Mouse (Mus musculus): ENCODE measurements around the gene Myo7a. TPM values are rescaled to one million over a fixed set of nuclear protein-coding genes. Genes with fewer than 3 reads are reported as not detected.
A peak's percentile ranks its signal among the peaks of the same experiment; 100 is the strongest.

Myo7a gene
- total RNA-seq, 2 experiments from 2014 or later: 7.0 to 7.1 TPM

GRCm38 (mm10) chr7:98103942-98104292 is 15.4 kb downstream of the Myo7a start:
- DNase-seq (ENCODE audit: low spot score in 2 of 2): no peak

GRCm38 (mm10) chr7:98103002-98103941 is 16.1 kb downstream of the Myo7a start:
- peak; percentile 52 to 83 for DNase-seq (ENCODE audit: low spot score in 2 of 2)

- DNase-seq (ENCODE audit: low spot score in 2 of 2): no peak
Measured at GRCm38 (mm10) chr7:98102488-98102887, 16.8 kb downstream of the Myo7a start.

DNA sequence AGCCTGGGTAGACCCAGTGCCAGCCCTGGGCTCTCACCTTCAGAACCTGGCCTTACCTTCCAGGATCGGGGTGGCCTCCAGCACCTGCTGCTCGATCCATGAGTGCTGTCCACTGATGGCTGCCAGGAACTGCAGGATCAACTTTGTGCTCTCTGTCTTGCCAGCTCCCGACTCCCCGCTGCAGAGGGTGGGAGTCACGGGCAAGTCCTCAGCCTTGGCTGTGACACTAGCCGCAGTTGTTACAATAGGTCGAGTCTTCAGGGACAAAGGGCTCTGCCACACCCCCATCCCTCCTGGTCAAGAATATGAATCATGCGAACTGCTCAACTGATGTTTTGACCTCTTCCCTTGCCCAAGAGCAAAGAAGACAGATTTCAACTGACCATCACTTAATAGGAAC is 21.8 kb downstream of the Myo7a start:
- DNase-seq (ENCODE audit: low spot score in 2 of 2): no peak

- DNase-seq (ENCODE audit: low spot score in 2 of 2): no peak
Measured at GRCm38 (mm10) chr7:98095852-98096251, 23.5 kb downstream of the Myo7a start.

GRCm38 (mm10) chr7:98086346-98086745 is 33.0 kb downstream of the Myo7a start:
- DNase-seq (ENCODE audit: low spot score in 2 of 2): no peak

DNA sequence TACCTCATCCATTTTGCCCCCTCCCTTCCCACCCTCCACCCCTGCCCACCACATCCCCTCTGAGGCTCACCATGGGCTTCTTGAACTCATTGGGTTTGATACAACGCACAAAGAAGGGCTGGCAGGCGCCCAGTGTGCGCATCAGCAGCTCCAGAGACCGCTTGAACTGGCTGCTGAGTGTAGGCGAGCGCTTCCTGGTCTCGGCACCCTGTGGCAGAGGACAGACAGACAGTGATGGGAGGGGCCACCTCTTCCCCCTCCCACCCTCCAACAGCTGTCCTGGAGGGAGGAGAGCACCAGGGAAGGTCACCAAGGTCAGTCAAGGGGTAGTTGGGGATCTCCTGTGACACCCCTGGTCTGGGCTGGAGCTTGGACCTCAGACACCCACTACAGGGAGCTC is 34.0 kb downstream of the Myo7a start:
- no peak for DNase-seq (ENCODE audit: low spot score in 2 of 2)

DNA sequence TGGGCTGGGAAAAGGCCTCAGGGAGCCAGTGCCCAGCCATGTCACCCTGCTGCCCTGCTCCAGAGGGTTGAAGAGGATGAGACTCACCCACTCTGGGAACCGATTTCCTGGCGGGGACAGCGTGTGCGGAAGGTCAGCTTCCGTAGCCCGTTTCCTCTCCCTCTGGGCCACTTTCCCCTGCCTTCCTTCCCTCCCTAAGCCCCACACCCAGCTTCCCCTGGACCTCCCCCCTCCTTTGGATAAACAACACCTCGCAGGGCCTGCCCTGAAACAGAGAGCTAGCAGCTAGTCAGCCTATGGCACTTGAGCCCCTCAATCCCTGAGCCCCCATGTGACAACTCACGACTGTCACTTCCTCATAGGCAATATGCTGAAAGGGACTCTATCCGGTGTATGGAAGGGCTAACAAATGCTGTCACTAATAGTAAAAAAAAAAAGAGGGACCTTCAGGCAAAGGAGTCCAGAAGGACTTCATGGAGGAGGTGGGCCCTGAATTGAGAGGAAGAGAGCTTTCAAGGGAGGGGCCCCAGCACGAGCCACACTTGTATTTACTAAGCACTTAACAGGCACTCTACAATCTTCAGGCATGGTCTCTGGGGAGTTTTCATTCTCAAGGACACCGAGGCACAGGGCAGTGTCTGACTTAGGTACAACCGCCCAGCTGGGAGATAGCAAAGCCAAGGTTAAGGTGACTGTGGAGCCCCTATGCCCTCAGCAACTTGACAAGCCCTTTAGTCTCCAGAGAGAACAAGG is 34.6 kb downstream of the Myo7a start:
- no peak for DNase-seq (ENCODE audit: low spot score in 2 of 2)

GRCm38 (mm10) chr7:98082376-98082775 is 36.9 kb downstream of the Myo7a start:
- no peak for DNase-seq (ENCODE audit: low spot score in 2 of 2)

DNA sequence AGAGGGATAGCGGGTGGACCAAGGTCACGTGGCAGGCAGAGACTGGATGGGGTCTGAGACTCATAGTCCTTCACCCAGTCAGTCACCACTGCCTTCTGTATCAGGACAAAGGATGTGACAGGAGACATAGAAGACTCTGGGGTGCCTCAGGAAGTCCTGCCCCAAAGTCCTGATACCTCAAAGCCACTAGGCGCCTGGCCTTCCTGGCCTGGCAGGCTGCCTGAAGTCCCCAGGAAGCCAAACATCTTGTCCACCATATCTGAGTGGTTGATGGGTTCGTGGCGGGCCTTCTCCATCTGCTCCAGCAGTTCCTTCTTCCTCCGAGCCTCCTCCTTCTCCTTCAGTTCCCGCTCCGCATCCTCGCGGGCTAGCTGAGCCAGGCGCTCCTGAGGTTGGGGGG is 41.9 kb downstream of the Myo7a start:
- DNase-seq (ENCODE audit: low spot score in 2 of 2): no peak

DNA sequence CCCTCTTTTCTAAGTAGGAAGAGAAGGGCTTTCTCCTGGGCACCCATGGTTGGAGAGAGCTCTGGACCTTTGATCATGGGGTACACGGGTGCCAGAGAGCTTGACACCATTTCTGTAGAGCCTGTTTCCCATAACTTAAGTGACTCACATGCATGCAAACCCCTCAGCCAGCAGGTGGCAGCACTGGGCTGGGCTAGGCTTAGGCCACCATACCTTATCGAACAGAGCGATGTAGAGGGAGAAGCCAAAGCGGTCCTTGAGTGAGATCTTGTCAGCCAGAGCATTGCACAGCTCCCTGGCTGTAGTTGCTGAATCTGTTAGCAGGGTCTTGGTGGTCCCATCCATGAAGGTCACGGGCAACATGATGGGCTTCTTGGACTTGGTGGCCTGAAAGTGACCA is 47.7 kb downstream of the Myo7a start:
- peak; percentile 78 to 86 for DNase-seq (ENCODE audit: low spot score in 2 of 2)

DNA sequence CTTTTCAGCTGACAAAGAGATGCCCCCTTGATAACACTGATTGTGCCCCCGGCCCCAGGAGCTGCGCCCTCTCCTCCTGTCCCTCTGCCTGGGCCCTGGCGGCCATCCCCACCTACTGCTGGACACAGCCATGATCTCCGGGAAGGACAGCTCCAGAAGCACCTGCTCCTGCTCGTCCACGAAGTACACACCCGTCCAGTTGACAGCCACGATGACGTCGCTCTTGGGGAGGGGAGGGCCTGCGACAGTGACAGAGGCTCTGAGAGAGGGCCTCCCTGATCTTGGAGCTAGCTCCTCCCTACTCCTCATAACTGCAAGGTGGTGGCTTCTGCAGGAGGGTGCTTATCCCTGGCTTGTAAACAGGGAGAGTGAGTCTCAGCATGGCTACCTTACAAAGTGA is 53.1 kb downstream of the Myo7a start:
- DNase-seq (ENCODE audit: low spot score in 2 of 2): no peak

DNA sequence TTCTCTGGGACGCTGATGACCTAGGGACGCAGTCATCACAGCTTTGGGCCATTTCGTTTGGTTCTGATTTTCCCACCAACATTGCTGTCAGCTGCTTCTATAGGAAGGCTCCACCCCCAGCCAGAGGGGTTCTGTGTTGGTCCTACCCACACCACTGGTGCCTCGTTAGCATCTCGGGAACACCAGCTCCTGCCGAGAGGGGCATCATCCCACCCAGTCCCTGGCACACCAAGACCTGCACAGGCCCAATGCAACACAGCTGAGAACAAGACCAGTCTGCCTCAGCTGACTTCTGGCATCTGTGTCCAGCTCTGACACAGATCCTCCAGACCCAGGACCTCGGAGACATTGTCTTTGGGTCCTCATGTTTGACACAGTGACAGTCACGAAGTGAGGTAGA is 64.4 kb downstream of the Myo7a start:
- DNase-seq (ENCODE audit: low spot score in 2 of 2): no peak

DNA sequence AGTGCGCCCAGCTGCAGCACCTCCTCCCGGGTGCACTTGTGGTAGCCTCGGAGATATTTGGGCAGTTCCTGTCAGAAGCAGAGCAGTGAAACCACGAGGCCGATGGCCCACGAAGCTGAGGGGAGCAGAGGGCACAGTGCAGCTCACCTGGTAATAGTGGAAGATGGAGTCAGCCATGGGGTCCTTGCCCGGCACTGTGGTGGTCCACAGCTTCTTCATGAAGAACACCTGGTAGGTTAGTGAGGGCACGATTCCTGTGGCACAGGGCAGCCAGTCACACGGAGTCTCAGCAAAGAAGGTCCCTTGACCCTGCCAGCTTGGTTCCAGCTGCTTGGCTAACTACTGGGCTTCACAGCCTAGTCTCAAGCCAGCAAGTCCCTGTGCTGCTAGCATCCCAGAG is 64.9 kb downstream of the Myo7a start:
- no peak for DNase-seq (ENCODE audit: low spot score in 2 of 2)

- peak; percentile 53 to 62 for DNase-seq (ENCODE audit: low spot score in 2 of 2)
Measured at GRCm38 (mm10) chr7:98051980-98052379, 67.3 kb downstream of the Myo7a start.

GRCm38 (mm10) chr7:98048101-98048824 is 71.1 kb downstream of the Myo7a start:
- DNase-seq (ENCODE audit: low spot score in 2 of 2): no peak

GRCm38 (mm10) chr7:98002617-98003016 is 116.7 kb downstream of the Myo7a start:
- no peak for DNase-seq (ENCODE audit: low spot score in 2 of 2)
